18 mouse cellular contexts compared by ENCODE assay signal in the genomic region with DNA sequence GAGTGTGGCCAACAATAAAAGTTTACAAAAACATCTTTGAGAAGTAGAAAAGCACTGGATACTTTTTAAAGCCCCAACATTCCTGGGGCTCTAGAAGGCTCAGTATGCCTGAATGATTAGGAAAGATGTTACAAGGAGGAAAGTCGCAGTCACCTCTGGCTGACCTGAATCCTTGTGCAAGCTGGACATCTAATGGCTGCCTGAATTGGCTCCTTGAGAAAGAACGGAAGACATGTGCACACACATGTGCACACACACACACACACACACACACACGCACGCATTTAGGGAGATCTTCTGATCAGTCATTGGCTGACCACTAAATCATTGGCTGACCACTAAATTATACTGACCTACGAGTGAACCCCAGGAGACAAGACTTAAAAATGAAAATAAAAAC. TPM values are rescaled to one million over a fixed set of nuclear protein-coding genes. Genes with fewer than 3 reads are reported as not detected.
"Had no signal": no experiment of that assay in that cellular context is flagged by ENCODE, and none has a peak within 500 bp of the region (broad histone marks: within the 10 kb centered on the region; RNA-seq: fewer than 3 reads in every experiment).

No protein-coding gene starts in this region.

- H3K27me3 ChIP-seq: intestine, embryonic 15.5 days; liver, embryonic 13.5 days; neural tube, embryonic 15.5 days; stomach, embryonic 15.5 days had no signal

- DNase-seq: kidney, adult 18-20 months; liver; liver, embryonic 13.5 days; liver, postnatal 0 days; right cerebral cortex, adult 18-20 months; right cerebral cortex, postnatal 25 days; thymus, adult 2 months; thymus, postnatal 25 days had no signal

- H3K4me3 ChIP-seq: intestine, embryonic 15.5 days; layer of hippocampus, adult 2 months; limb, embryonic 12.5 days; liver, embryonic 13.5 days; midbrain, embryonic 13.5 days; myocyte; neural tube, embryonic 15.5 days; stomach, embryonic 15.5 days had no signal

- H3K4me1 ChIP-seq: liver, embryonic 13.5 days had no signal

- H3K9ac ChIP-seq: intestine, embryonic 15.5 days; limb, embryonic 12.5 days; liver, embryonic 13.5 days; liver, postnatal 0 days; midbrain, embryonic 13.5 days; neural tube, embryonic 15.5 days; stomach, embryonic 15.5 days had no signal

- H3K9me3 ChIP-seq: intestine, embryonic 15.5 days; limb, embryonic 12.5 days; liver, embryonic 13.5 days; midbrain, embryonic 13.5 days; neural tube, embryonic 15.5 days; stomach, embryonic 15.5 days had no signal

- H3K4me2 ChIP-seq: intestine, embryonic 15.5 days; limb, embryonic 12.5 days; liver, embryonic 13.5 days; midbrain, embryonic 13.5 days; neural tube, embryonic 15.5 days; stomach, embryonic 15.5 days had no signal

- H3K36me3 ChIP-seq: intestine, embryonic 15.5 days; limb, embryonic 12.5 days; liver, embryonic 13.5 days; midbrain, embryonic 13.5 days; neural tube, embryonic 15.5 days; stomach, embryonic 15.5 days had no signal

- ATAC-seq: intestine, embryonic 15.5 days; liver, postnatal 0 days; midbrain, embryonic 13.5 days had no signal

- H3K27ac ChIP-seq: intestine, embryonic 15.5 days; kidney, postnatal 0 days; layer of hippocampus, adult 2 months; limb, embryonic 12.5 days; liver, embryonic 13.5 days; midbrain, embryonic 13.5 days; neural tube, embryonic 15.5 days; stomach, embryonic 15.5 days had no signal

RNA-seq across cellular contexts. Expression of a gene that starts 14.9 kb away (rescaled TPM):
- total RNA-seq: megakaryocyte-erythroid progenitor cell, adult 5-6 weeks had no signal
- polyA plus RNA-seq: limb, embryonic 12.5 days; liver, embryonic 13.5 days; midbrain, embryonic 13.5 days; myocyte; neural tube, embryonic 11.5 days; neural tube, embryonic 15.5 days had no signal

RNA-seq across cellular contexts. Expression of a gene that starts 16.0 kb away (rescaled TPM):
- total RNA-seq: megakaryocyte-erythroid progenitor cell, adult 5-6 weeks had no signal
- polyA plus RNA-seq: liver, postnatal 0 days; myocyte; thymus, adult 2 months had no signal
